Mouse (Mus musculus) testis, adult 2 months (tissue): ENCODE measurements at regions not wholly inside any gene's neighbourhood (a gene's known extent, or its start where the extent isn't known, plus 50 kb on each side); places are given as distances from the start of the nearest gene placed in this dataset.

Experiments
- H3K27ac ChIP-seq: fragments of 200-500 bp; 2 replicates; pipeline ENCODE4 v1.5.1; 2012; ENCODE audit warnings: low read depth, low read length; ENCODE audit not compliant: control insufficient read depth, insufficient read depth
- H3K27me3 ChIP-seq: fragments of 200-500 bp; 2 replicates; pipeline ENCODE4 v1.6.1; 2012; ENCODE audit warnings: mild to moderate bottlenecking, low read length, moderate library complexity; ENCODE audit not compliant: control insufficient read depth, insufficient read depth
- H3K36me3 ChIP-seq: fragments of 200-500 bp; 2 replicates; pipeline ENCODE4 v1.6.1; 2012; ENCODE audit warnings: mild to moderate bottlenecking, low read length; ENCODE audit not compliant: control insufficient read depth, insufficient read depth
- H3K4me1 ChIP-seq: fragments of 200-500 bp; 2 replicates; pipeline ENCODE4 v1.6.1; 2012; ENCODE audit warnings: low read length; ENCODE audit not compliant: control insufficient read depth, insufficient read depth
- H3K4me3 ChIP-seq: fragments of 200-500 bp; 2 replicates; pipeline ENCODE4 v1.5.1; 2012; ENCODE audit warnings: low read depth, mild to moderate bottlenecking, low read length, moderate library complexity, mixed read lengths; ENCODE audit not compliant: control insufficient read depth
- CTCF ChIP-seq: fragments of 200-500 bp; IDR thresholded peaks from 2 replicates; pipeline ENCODE4 v1.5.1; 2012; ENCODE audit warnings: low read depth, mild to moderate bottlenecking, inconsistent platforms, low read length, moderate library complexity; ENCODE audit not compliant: control insufficient read depth, insufficient read depth, insufficient replicate concordance
- POLR2A ChIP-seq: fragments of 200-500 bp; IDR thresholded peaks from 2 replicates; pipeline ENCODE4 v1.6.1; 2012; ENCODE audit warnings: low read depth, mild to moderate bottlenecking, inconsistent platforms, low read length, moderate library complexity; ENCODE audit not compliant: control insufficient read depth

DNA sequence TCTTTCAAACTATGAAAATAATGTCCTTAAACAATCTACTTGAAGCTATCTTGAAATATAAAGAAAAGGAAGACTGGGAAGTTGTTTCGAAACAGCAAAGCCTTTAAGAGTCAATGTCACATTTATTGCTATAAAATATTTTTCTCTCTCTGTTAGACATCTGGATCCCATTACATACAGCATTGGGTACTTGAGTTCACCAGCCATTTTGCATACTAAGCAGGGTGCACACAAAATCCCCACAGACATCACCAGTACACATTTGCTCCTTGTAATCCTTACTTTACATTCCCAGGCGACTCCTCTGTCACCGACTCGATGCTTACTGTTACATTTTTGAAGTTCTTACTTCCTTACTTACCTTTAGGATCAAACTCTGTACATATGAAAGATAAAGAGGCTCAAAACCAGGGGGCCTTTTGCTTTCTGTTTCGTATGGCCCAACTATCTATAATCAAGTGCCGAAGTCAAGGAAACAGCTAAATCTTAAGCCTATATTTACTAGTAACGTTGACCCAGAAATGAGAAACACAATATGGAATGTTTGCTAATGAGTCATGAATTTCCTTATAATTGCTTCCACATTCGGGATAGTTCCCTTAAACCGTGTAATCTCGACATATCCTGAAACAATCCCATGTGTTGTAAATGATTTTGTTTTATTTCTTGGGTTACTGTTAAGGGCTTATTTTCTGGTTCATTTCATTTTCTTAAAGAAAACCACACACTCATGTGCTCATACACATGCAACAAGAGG is 49.8 kb upstream of the Nr2f2 start:
- no peak overlapping the region for H3K27ac ChIP-seq
- no peaks in the 10 kb centered on the region for H3K36me3 ChIP-seq
- H3K4me3 ChIP-seq = no peak overlapping the region
- H3K27me3 ChIP-seq = no peaks in the 10 kb centered on the region
- H3K4me1 ChIP-seq = no peaks in the 10 kb centered on the region
- TF ChIP-seq POLR2A (no peak), CTCF (no peak)
